In genomic region chr2:170323925-170324347, GRCm38 (mm10) we compare ENCODE assay signal across 7 mouse cellular contexts.
A peak's percentile ranks its signal among the peaks of the same experiment; 100 is the strongest.
DNase-seq lines count a peak whose midpoint lies in the region; ATAC-seq and TF ChIP-seq lines count a peak whose summit lies in the region.

No protein-coding gene starts in this region.

- WGBS in hindbrain, embryonic 12.5 days = 3% methylated on average over 19 of the region's 19 CpGs
- WGBS in limb, embryonic 11.5 days = 5% methylated on average over 19 of the region's 19 CpGs
- WGBS in stomach, embryonic 15.5 days = 2% methylated on average over 19 of the region's 19 CpGs

- in situ Hi-C loops in ES-E14 (cut with MboI; ENCODE audit: low sequenced_read_pairs in 2 of 2, unreplicated experiment in 2 of 2) = no loop called here

- peak; percentile 42; the same call in 1 of the 2 replicates for TF ChIP-seq POLR2A in embryonic fibroblast, embryonic 13.5 days (IDR thresholded peaks at IDR 0.05; ENCODE audit: low read depth, low read length)

- no peak overlapping the region for H3K27ac ChIP-seq in ES-E14 (ENCODE audit: insufficient read depth, low read depth, low read length, poor library complexity, severe bottlenecking)
- H3K27ac ChIP-seq in embryonic fibroblast, embryonic 13.5 days (ENCODE audit: insufficient read depth, low read length) = no peak overlapping the region
- H3K27ac ChIP-seq in hindbrain, embryonic 12.5 days = no peak overlapping the region
- no peak overlapping the region for H3K27ac ChIP-seq in limb, embryonic 11.5 days (replicated peaks; ENCODE audit: low read depth, low read length)
- no peak overlapping the region for H3K27ac ChIP-seq in stomach, embryonic 15.5 days

- H3K27me3 ChIP-seq in hindbrain, embryonic 12.5 days = no peaks in the 10 kb centered on the region
- H3K27me3 ChIP-seq in limb, embryonic 11.5 days (ENCODE audit: control insufficient read depth, insufficient read depth, low read length) = no peaks in the 10 kb centered on the region
- no peaks in the 10 kb centered on the region for H3K27me3 ChIP-seq in stomach, embryonic 15.5 days (replicated peaks)

- peaks cover 2 to 7% of the 10 kb centered on the region in 2 experiments; a peak in 2 of 4 replicates for H3K4me1 ChIP-seq in ES-E14 (ENCODE audit: control insufficient read depth in 2 of 2, insufficient read depth in 2 of 2, low read length in 2 of 2, poor library complexity in 1 of 2)
- H3K4me1 ChIP-seq in embryonic fibroblast, embryonic 13.5 days (ENCODE audit: control insufficient read depth, insufficient read depth, low read length) = peaks cover 6% of the 10 kb centered on the region
- peaks cover 6% of the 10 kb centered on the region for H3K4me1 ChIP-seq in hindbrain, embryonic 12.5 days
- H3K4me1 ChIP-seq in limb, embryonic 11.5 days (ENCODE audit: control insufficient read depth, insufficient read depth, low read length) = 0 out of 2 replicates have a peak, but pooled peaks cover 2% of the 10 kb centered on the region
- peaks cover 17% of the 10 kb centered on the region for H3K4me1 ChIP-seq in stomach, embryonic 15.5 days

- H3K9ac ChIP-seq in ES-E14 (ENCODE audit: insufficient read depth, low read depth, low read length, poor library complexity, severe bottlenecking) = peak overlapping the region; percentile 66; the same call in 1 of the 2 replicates
- peak overlapping the region; percentile 56 for H3K9ac ChIP-seq in hindbrain, embryonic 12.5 days
- peak overlapping the region; percentile 9; the same call in 1 of the 2 replicates for H3K9ac ChIP-seq in limb, embryonic 11.5 days (ENCODE audit: low read length)
- no peak overlapping the region for H3K9ac ChIP-seq in stomach, embryonic 15.5 days

- peak; percentile 30 for ATAC-seq in CD4-positive, CD25-positive, alpha-beta regulatory T cell, adult 4 months
- peak; percentile 47; the same call in 1 of the 2 replicates for ATAC-seq in hindbrain, embryonic 12.5 days (ENCODE audit: low FRiP score)
- ATAC-seq in limb, embryonic 11.5 days (ENCODE audit: insufficient number of reproducible peaks, low FRiP score, low TSS enrichment, low read depth) = no peak
- ATAC-seq in megakaryocyte-erythroid progenitor cell, adult 5-6 weeks (replicated peaks; ENCODE audit: low FRiP score, low TSS enrichment, poor library complexity, severe bottlenecking) = peak; percentile 56
- ATAC-seq in stomach, embryonic 15.5 days (ENCODE audit: insufficient read depth, low FRiP score, low read depth) = peak; percentile 54

- peak; percentile 86 for DNase-seq in ES-E14 (ENCODE audit: low read depth, low spot score)
- peak; percentile 81 for DNase-seq in limb, embryonic 11.5 days (ENCODE audit: low spot score)

- no peaks in the 10 kb centered on the region for H3K9me3 ChIP-seq in ES-E14 (ENCODE audit: control insufficient read depth, insufficient read depth, low read depth, low read length)
- H3K9me3 ChIP-seq in hindbrain, embryonic 12.5 days (replicated peaks) = no peaks in the 10 kb centered on the region
- H3K9me3 ChIP-seq in limb, embryonic 11.5 days (ENCODE audit: control insufficient read depth, low read length) = no peaks in the 10 kb centered on the region
- H3K9me3 ChIP-seq in stomach, embryonic 15.5 days = no peaks in the 10 kb centered on the region

- no peak for TF ChIP-seq CTCF in embryonic fibroblast, embryonic 13.5 days (IDR thresholded peaks at IDR 0.05; ENCODE audit: borderline replicate concordance, insufficient read depth, low read length)

- peak overlapping the region; percentile 59 for H3K4me2 ChIP-seq in hindbrain, embryonic 12.5 days (replicated peaks)
- peak overlapping the region; percentile 54 for H3K4me2 ChIP-seq in limb, embryonic 11.5 days (ENCODE audit: low read depth, severe bottlenecking)
- H3K4me2 ChIP-seq in stomach, embryonic 15.5 days = peak overlapping the region; percentile 67

- H3K36me3 ChIP-seq in ES-E14 (ENCODE audit: control insufficient read depth, insufficient read depth, low read length, poor library complexity, severe bottlenecking) = no peaks in the 10 kb centered on the region
- no peaks in the 10 kb centered on the region for H3K36me3 ChIP-seq in hindbrain, embryonic 12.5 days
- H3K36me3 ChIP-seq in limb, embryonic 11.5 days (ENCODE audit: control insufficient read depth, insufficient read depth, low read length) = no peaks in the 10 kb centered on the region
- no peaks in the 10 kb centered on the region for H3K36me3 ChIP-seq in stomach, embryonic 15.5 days

- peak overlapping the region; percentile 40 to 57 for H3K4me3 ChIP-seq in ES-E14 (ENCODE audit: insufficient read depth in 1 of 2, low read depth in 1 of 2, low read length in 2 of 2, poor library complexity in 1 of 2, severe bottlenecking in 1 of 2)
- no peak overlapping the region for H3K4me3 ChIP-seq in embryonic fibroblast, embryonic 13.5 days (ENCODE audit: insufficient read depth, low read length)
- peak overlapping the region; percentile 29 for H3K4me3 ChIP-seq in hindbrain, embryonic 12.5 days
- no peak overlapping the region for H3K4me3 ChIP-seq in limb, embryonic 11.5 days (ENCODE audit: low read depth, low read length)
- H3K4me3 ChIP-seq in stomach, embryonic 15.5 days (replicated peaks) = peak overlapping the region; percentile 36

TF ChIP-seq in ES-E14, 5 proteins besides CTCF, POLR2A, EP300 and RAD21:
- no peak for TF ChIP-seq CHD2 (IDR thresholded peaks at IDR 0.05; ENCODE audit: low read depth, low read length)
- TF ChIP-seq MAFK (IDR thresholded peaks at IDR 0.05; ENCODE audit: insufficient read depth, low read depth, low read length) = no peak
- no peak for TF ChIP-seq ZNF384 (IDR thresholded peaks at IDR 0.05; ENCODE audit: low read depth, low read length)
- TF ChIP-seq ZC3H11A (IDR thresholded peaks at IDR 0.05; ENCODE audit: borderline replicate concordance, low read depth, low read length) = no peak
- TF ChIP-seq HCFC1 (IDR thresholded peaks at IDR 0.05; ENCODE audit: borderline replicate concordance, insufficient read depth, low read length) = no peak

Comparison
In these comparisons a context has a peak if more than half of its experiments do, and no peak if none do; other contexts are left out.
1. H3K4me3 ChIP-seq: peak in ES-E14 (2 of 2), hindbrain, embryonic 12.5 days (single experiment) and stomach, embryonic 15.5 days (single experiment); none in embryonic fibroblast, embryonic 13.5 days (single experiment) and limb, embryonic 11.5 days (single experiment).
2. Peak in every context shown above with its lines, with median percentiles within 50 percentile points of each other: H3K4me2 ChIP-seq.